21 mouse cellular contexts compared by ENCODE assay signal in genomic region chr4:115174694-115175353, GRCm38 (mm10). TPM values are rescaled to one million over a fixed set of nuclear protein-coding genes. Genes with fewer than 3 reads are reported as not detected.
DNase-seq lines count a peak whose midpoint lies in the region; ATAC-seq and TF ChIP-seq lines count a peak whose summit lies in the region.
"Had no signal": no experiment of that assay in that cellular context is flagged by ENCODE, and none has a peak within 500 bp of the region (broad histone marks: within the 10 kb centered on the region; RNA-seq: fewer than 3 reads in every experiment).

No protein-coding gene starts in this region.

- no peaks in the 10 kb centered on the region for H3K36me3 ChIP-seq in intestine, embryonic 14.5 days (ENCODE audit: control insufficient read depth, insufficient read depth, low read length)
- H3K36me3 ChIP-seq in intestine, postnatal 0 days (ENCODE audit: control insufficient read depth, insufficient read depth) = no peaks in the 10 kb centered on the region
- H3K36me3 ChIP-seq in intestine, embryonic 15.5 days = no peaks in the 10 kb centered on the region
- H3K36me3 ChIP-seq in intestine, embryonic 16.5 days (ENCODE audit: control insufficient read depth, insufficient read depth, low read length) = no peaks in the 10 kb centered on the region
- no peaks in the 10 kb centered on the region for H3K36me3 ChIP-seq in forebrain, embryonic 13.5 days (ENCODE audit: poor library complexity, severe bottlenecking)
- H3K36me3 ChIP-seq: G1E had no signal

- no peak for TF ChIP-seq CTCF in intestine, postnatal 0 days (IDR thresholded peaks at IDR 0.05; ENCODE audit: low read depth)

- 60% methylated on average over 1 of the region's 1 CpGs for WGBS in intestine, embryonic 14.5 days
- WGBS in intestine, postnatal 0 days = 47% methylated on average over 1 of the region's 1 CpGs
- WGBS in intestine, embryonic 15.5 days = 54% methylated on average over 1 of the region's 1 CpGs
- WGBS in intestine, embryonic 16.5 days = 68% methylated on average over 1 of the region's 1 CpGs
- 83% methylated on average over 1 of the region's 1 CpGs for WGBS in forebrain, embryonic 13.5 days

- no peak overlapping the region for H3K4me3 ChIP-seq in intestine, embryonic 14.5 days (ENCODE audit: low read depth, low read length)
- no peak overlapping the region for H3K4me3 ChIP-seq in intestine, postnatal 0 days (ENCODE audit: low read depth, low read length)
- H3K4me3 ChIP-seq in intestine, embryonic 15.5 days (replicated peaks) = no peak overlapping the region
- H3K4me3 ChIP-seq in intestine, embryonic 16.5 days (ENCODE audit: low read length) = no peak overlapping the region
- H3K4me3 ChIP-seq in forebrain, embryonic 13.5 days = no peak overlapping the region

- H3K9me3 ChIP-seq in intestine, embryonic 14.5 days (ENCODE audit: control insufficient read depth, low read length) = no peaks in the 10 kb centered on the region
- H3K9me3 ChIP-seq in intestine, postnatal 0 days (ENCODE audit: control insufficient read depth) = no peaks in the 10 kb centered on the region
- H3K9me3 ChIP-seq in intestine, embryonic 15.5 days = no peaks in the 10 kb centered on the region
- H3K9me3 ChIP-seq in intestine, embryonic 16.5 days (ENCODE audit: control insufficient read depth, low read length) = no peaks in the 10 kb centered on the region
- no peaks in the 10 kb centered on the region for H3K9me3 ChIP-seq in forebrain, embryonic 13.5 days (replicated peaks)
- H3K9me3 ChIP-seq: G1E had no signal

- H3K4me2 ChIP-seq in intestine, embryonic 14.5 days (ENCODE audit: low read length) = no peak overlapping the region
- H3K4me2 ChIP-seq in intestine, postnatal 0 days (replicated peaks; ENCODE audit: low read depth) = no peak overlapping the region
- no peak overlapping the region for H3K4me2 ChIP-seq in intestine, embryonic 15.5 days (replicated peaks)
- no peak overlapping the region for H3K4me2 ChIP-seq in intestine, embryonic 16.5 days (ENCODE audit: low read depth, low read length)
- no peak overlapping the region for H3K4me2 ChIP-seq in forebrain, embryonic 13.5 days

- H3K9ac ChIP-seq in intestine, embryonic 14.5 days (ENCODE audit: low read length) = no peak overlapping the region
- H3K9ac ChIP-seq in intestine, postnatal 0 days (ENCODE audit: low read depth, low read length) = no peak overlapping the region
- no peak overlapping the region for H3K9ac ChIP-seq in intestine, embryonic 15.5 days
- no peak overlapping the region for H3K9ac ChIP-seq in intestine, embryonic 16.5 days (ENCODE audit: low read depth, low read length)
- no peak overlapping the region for H3K9ac ChIP-seq in forebrain, embryonic 13.5 days

- 0 out of 2 replicates have a peak, but pooled peaks have one; percentile 40 for ATAC-seq in intestine, embryonic 14.5 days (replicated peaks; ENCODE audit: low FRiP score, low TSS enrichment, low read depth)
- ATAC-seq in intestine, postnatal 0 days = no peak
- peak; percentile 80 for ATAC-seq in intestine, embryonic 15.5 days
- peak; percentile 76 for ATAC-seq in intestine, embryonic 16.5 days
- ATAC-seq in forebrain, embryonic 13.5 days = no peak
- ATAC-seq: activated CD4-positive, CD25-positive, alpha-beta regulatory T cell, adult 4 months; CD4-positive, CD25-positive, alpha-beta regulatory T cell, adult 4 months; Patski had no signal

- no peaks in the 10 kb centered on the region for H3K4me1 ChIP-seq in intestine, embryonic 14.5 days (replicated peaks; ENCODE audit: control insufficient read depth, insufficient read depth, low read length)
- H3K4me1 ChIP-seq in intestine, postnatal 0 days (replicated peaks; ENCODE audit: control insufficient read depth, insufficient read depth, low read length) = no peaks in the 10 kb centered on the region
- H3K4me1 ChIP-seq in intestine, embryonic 15.5 days (replicated peaks) = no peaks in the 10 kb centered on the region
- H3K4me1 ChIP-seq in intestine, embryonic 16.5 days (ENCODE audit: control insufficient read depth, insufficient read depth, low read length) = no peaks in the 10 kb centered on the region; the same call in 1 of the 2 replicates
- no peaks in the 10 kb centered on the region for H3K4me1 ChIP-seq in forebrain, embryonic 13.5 days

- no peak overlapping the region for H3K27ac ChIP-seq in intestine, embryonic 14.5 days (ENCODE audit: low read depth)
- no peak overlapping the region for H3K27ac ChIP-seq in intestine, postnatal 0 days (ENCODE audit: low read depth, low read length)
- H3K27ac ChIP-seq in intestine, embryonic 15.5 days = no peak overlapping the region
- no peak overlapping the region for H3K27ac ChIP-seq in intestine, embryonic 16.5 days (ENCODE audit: low read length)
- H3K27ac ChIP-seq in forebrain, embryonic 13.5 days = no peak overlapping the region

- no peak for DNase-seq in intestine, embryonic 14.5 days (ENCODE audit: low spot score)
- DNase-seq in kidney, postnatal 14 days = no peak
- DNase-seq: adrenal gland, adult 2 months; adrenal gland, adult 8-10 months; adrenal gland, postnatal 10 days; adrenal gland, postnatal 14 days; adrenal gland, postnatal 25 days; adrenal gland, postnatal 36 days; B cell, adult 2 months; cerebellum, adult 11 months; cerebellum, adult 11-12 months; cerebellum, adult 18-20 months had no signal

- no peaks in the 10 kb centered on the region for H3K27me3 ChIP-seq in intestine, embryonic 14.5 days (replicated peaks; ENCODE audit: control insufficient read depth, insufficient read depth, low read length)
- no peaks in the 10 kb centered on the region for H3K27me3 ChIP-seq in intestine, postnatal 0 days (replicated peaks; ENCODE audit: control insufficient read depth, insufficient read depth, low read length)
- no peaks in the 10 kb centered on the region for H3K27me3 ChIP-seq in intestine, embryonic 15.5 days (replicated peaks)
- no peaks in the 10 kb centered on the region for H3K27me3 ChIP-seq in intestine, embryonic 16.5 days (replicated peaks; ENCODE audit: control insufficient read depth, insufficient read depth, low read length)
- H3K27me3 ChIP-seq in forebrain, embryonic 13.5 days = no peaks in the 10 kb centered on the region
- H3K27me3 ChIP-seq: Patski had no signal

RNA-seq across cellular contexts. Expression of gene Cyp4x1, which starts 40.7 kb away (rescaled TPM):
- polyA plus RNA-seq in intestine, embryonic 14.5 days (2014; fragmentation: Nextera tagmentation; extraction: Ambion mirVana) = 0.52 and 0.62 TPM in 2 replicates
- polyA plus RNA-seq in intestine, postnatal 0 days (2015; fragmentation: Nextera tagmentation; extraction: Ambion mirVana) = 0.21 TPM in 2 replicates
- polyA plus RNA-seq in intestine, embryonic 15.5 days (2015; fragmentation: Nextera tagmentation; extraction: Ambion mirVana) = 0.25 and 0.34 TPM in 2 replicates
- polyA plus RNA-seq in intestine, embryonic 16.5 days (2015; fragmentation: Nextera tagmentation; extraction: Ambion mirVana) = 0.20 and 0.31 TPM in 2 replicates
- polyA plus RNA-seq in forebrain, embryonic 13.5 days (2015; fragmentation: Nextera tagmentation; extraction: Ambion mirVana) = 1.4 and 2.1 TPM in 2 replicates
- polyA plus RNA-seq: activated CD4-positive, CD25-positive, alpha-beta regulatory T cell, adult 4 months; adrenal gland, adult 2 months; C2C12; G1E; Patski had no signal

Comparison
In these comparisons a context has a peak if more than half of its experiments do, and no peak if none do; other contexts are left out.
1. ATAC-seq: peak in intestine, embryonic 14.5 days (single experiment), intestine, embryonic 15.5 days (single experiment) and intestine, embryonic 16.5 days (single experiment); none in intestine, postnatal 0 days (single experiment) and forebrain, embryonic 13.5 days (single experiment).